Mouse (Mus musculus): ENCODE results near the gene Gatm.

Gatm gene

DNA sequence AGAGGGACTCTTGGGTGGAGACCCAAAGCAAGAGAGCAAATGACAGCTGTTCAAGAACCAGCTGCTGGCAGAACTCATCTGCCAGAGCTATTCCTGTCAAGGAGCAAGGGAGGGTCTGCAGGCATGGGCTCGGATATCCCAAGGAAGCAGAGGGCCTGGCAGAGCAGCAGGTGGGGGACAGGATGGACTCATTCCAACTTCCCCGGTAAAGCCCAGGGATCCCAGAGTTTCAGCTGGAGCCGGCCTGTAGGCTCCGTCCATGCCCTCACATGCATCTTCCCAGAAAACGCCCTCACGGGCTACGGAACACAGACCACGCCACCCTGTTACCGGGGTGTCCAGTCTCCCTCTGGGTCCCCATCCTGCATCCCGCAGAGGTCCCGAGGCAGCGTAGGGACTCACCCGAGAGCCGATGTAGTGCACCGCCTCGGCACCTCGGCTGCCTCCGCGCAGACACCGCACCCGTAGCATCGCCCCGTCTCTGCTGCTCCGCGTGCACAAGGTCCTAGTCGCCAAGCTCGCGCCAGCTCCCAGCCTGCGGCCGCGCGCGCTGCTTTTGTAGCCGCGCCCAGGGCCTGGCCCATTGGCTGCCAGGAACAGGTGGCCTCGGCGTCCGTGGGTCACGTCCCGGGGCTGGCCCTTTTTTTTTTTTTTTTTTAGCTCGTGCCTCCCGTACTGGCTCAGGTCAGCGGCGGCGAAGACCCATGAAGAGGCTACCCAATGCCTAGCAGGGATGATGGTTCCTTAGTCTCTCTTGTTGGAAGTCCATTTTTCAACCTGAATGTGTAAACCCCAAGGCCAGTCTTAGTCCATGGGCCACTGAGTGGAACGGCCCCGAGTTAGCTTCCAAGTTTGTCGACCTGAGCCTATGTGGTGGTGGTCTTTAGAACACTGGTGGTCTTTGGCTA lies at the start of gene Gatm:
Gatm (minus strand) TSS at position 558 of the 908 bp plus-strand sequence.
- in situ Hi-C loops (cut with MboI, MseI), result no loop called here

DNA sequence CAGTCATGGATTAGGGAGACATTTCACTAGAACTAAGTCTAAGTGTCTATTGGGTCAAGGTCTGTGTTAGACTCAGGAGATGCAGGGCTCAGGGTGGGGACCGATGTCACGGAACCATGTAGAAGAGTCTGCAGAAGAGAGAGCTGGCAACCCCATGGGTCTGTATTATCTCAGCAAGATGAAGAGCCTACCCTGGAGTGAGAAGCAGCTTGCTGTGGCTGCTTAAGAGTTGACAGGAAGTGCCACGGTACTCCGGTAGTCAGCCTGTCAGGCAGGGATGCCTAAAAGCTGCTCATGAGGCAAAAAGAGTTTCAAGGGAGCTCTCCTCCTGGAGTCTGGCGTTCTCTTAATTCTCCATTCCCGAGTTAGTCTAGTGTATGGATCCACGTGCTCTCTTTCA lies 48.7 kb upstream of the Gatm start:
- in situ Hi-C loops (cut with MboI, MseI), result no loop called here

- in situ Hi-C loops (cut with MboI, MseI), result no loop called here
These were observed 46.8 kb upstream of the Gatm start for GRCm38 (mm10) chr2:122657707-122658524.

- in situ Hi-C loops (cut with MboI, MseI), result no loop called here
These were observed 45.7 kb upstream of the Gatm start for GRCm38 (mm10) chr2:122656767-122657166.

GRCm38 (mm10) chr2:122656052-122656451 lies 44.9 kb upstream of the Gatm start:
- in situ Hi-C loops (cut with MboI, MseI), result no loop called here

DNA sequence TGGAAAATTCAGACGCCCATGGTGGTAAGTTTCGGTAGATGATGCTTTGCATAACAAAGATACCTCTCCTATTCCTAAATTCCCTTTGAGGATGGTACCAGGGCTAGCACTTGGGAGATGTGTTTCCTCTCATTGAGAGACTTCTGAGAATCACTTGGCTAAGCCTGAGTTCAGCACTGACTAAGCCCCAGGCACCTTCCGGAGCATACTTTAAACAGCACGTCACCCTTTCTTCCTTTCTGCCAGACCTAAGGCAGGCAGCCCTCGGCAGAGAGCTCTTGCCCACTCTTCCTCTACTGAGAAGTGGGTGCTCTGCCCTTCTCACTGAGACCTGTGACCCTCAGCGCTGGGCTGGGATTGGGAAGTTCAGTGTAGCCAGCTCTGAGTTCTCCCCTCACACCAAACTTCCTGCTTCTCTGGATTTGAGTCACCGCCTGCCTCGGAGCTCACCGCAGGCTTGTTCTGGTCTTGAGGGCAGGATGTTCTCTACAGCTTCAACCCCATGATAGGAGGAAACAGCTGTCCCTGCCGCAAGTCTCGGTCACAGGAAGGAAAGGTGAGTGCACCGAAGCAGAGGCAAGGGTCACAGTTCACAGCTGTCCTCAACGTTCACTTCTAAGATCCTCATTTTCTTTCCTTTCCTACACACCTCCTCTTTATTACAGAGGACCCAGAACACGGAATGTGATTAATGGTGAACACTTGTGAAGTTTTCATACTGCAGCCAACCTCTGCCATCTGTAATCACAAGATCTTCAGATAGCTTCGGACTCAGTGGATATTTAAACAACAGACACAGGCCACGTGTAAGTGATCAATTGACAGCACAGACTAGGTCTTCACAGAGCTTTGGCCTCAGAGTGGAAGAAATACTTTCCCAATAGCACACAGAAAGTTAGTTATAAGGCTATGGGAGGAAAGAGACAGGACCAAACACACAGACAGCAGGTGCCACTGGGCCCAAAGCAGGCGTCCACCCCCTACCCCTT lies 41.3 kb upstream of the Gatm start:
- in situ Hi-C loops (cut with MboI, MseI), result no loop called here

DNA sequence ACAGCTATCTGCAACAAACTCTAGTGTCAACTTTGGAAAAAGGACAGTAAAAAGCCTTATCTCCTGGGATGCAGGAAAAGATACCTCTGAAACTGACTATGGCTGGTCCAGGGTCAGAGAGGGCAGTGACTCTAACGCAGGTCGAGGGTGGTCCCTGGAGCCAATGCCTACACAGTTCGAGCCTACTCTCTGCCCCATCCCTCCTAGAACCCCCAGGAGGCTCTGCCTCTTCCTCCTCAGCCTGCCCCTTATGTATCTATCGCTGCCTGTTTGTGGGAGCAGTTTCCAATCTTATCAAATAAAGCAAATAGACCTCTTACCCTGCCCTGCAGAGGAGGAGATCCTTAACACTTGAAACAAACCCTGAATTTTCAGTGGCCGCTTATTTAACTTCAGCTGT lies 27.6 kb upstream of the Gatm start:
- in situ Hi-C loops (cut with MboI, MseI), result no loop called here

DNA sequence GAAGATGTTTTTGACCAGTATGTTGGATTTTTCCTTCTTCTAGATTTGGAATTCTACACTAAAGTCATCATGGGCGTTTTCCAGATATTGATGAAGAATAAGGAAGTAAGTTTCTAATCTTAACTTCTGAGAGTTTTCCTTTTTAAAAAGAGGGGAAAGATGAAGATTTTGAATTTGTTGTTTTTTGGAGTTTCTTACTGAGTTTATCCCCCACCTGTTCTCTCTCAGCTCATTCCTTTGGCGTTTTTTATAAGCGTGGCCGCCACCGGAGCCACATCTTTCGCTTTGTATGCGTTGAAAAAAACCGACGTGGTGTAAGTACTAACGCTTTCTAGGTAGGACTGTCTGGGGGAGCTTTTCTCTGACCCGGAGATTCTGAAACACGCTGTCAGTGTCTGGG lies 26.9 kb upstream of the Gatm start:
- in situ Hi-C loops (cut with MboI, MseI), result no loop called here

DNA sequence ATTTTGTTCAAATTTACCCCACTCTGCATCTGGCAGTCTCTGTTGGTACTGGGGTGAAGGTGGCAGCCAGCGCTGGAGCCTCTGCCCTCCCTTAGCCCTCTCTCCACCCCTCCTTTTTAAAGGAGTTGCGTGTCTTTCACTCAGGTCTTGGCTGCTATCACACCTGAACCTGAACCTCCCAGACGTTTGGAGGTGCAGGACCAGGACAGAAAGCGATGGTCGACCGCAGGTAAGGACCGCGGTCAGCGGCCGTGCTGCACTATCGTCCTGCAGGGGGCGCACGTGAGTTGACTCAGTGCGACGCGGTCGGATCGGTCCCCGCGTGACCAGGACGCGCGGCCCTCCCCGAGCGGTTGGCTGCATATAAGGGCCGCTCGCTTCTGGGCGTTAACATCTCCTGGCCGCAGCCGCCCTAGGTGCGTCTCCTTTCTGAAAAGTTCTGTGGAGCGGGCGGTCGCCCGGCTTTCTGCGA lies 26.5 kb upstream of the Gatm start:
- in situ Hi-C loops (cut with MboI, MseI), result no loop called here

DNA sequence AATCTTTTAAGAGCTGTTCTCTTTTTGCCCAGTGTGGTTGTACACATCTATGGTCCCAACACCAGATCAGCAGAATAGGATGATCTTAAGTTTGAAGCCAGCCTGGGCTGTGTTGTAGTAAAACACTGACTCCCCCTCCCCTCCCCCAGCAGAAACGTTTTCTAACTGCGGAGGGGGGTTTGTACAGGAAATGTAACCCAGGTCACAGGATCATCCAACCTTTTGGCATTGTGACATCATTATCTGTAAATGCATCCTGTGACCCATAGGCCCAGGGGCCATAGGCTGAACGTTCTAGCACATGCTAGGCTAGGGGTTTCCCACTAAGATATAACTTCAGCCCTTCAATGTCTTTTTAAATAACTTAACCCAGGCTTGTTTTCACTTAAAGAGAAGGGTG lies 25.6 kb upstream of the Gatm start, which contains the start of gene AA467197:
AA467197 (plus strand) TSS at position 301 of the 400 bp plus-strand sequence.
- in situ Hi-C loops (cut with MboI, MseI), result no loop called here

GRCm38 (mm10) chr2:122631226-122631801 lies 20.2 kb upstream of the Gatm start:
- in situ Hi-C loops (cut with MboI, MseI), result no loop called here

DNA sequence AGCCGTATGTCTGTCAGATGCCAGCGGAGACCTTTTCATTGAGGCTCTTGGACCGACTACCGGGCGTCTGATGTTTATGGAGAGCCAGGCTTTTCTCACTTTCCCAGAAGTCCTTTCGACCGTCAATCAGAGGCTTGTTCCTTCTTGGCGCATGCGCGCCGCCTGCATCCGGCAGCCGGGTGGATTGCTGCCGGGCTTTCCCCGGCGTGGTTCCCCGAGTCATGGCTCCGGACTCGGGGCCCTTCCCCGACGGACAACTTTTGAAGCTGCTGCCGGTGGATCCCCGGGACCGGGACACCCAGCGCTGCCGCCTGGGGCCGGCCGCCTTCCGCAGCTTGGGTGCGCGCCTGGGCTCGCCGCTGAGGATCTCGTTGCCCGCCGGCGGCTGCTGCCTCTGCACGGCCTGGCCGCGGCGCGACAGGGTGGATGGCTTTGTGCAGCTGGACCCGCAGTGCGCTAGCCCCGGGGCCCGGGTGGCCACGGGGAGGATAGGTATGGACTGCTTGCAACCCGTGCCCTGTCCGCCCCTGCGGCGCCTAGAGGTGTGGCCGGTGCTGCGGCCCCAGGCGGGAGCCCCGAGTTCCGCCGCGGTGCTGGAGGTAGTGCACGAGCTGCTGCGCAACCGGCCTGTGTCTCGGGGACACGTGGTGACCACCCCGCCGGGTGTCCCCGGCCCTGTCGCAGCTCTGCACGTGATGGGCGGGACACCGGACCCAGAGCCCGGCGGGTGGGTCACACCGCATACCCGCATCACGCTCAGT lies 19.5 kb upstream of the Gatm start:
- in situ Hi-C loops (cut with MboI, MseI), result no loop called here

DNA sequence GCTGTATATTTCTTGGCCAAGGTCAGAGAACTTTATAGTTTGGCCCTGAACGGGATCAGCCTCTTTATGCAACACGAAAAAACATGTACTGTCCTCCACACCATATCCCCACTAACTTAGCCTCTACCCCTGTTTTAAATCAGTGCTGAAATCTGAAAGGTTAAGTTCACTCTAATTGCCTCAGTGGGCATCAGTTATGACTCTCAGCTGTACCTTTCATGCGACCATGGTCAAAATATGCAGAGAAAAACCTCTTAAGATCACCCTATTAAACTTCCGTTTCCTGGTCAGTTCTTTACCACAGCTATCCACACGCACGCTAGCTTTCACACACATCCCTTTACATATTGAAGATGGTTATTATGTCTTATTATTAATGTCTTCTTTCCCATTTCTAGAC lies 18.8 kb upstream of the Gatm start:
- in situ Hi-C loops (cut with MboI, MseI), result loop anchor here (5.0 kb wide), 1 partner anchor 248 kb away; no protein-coding TSS in a partner anchor

DNA sequence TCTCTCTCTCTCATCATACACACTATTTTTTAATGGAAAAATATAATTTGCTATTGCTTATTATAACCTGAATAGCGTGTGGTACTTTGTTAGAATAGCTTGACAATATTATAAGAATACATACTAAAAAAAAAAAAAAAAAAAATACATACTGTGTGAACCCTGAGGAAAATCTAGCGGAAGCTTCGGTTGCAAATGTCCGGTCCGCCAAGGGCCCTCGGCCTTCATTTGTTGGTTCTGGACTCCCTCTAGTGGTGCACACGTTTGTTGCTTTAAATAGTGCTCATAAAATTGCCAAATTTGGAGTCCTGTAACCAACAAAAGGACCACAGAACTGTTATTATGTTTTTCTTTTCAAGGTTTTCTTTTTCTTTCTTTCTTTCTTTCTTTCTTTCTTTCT lies 17.9 kb upstream of the Gatm start:
- in situ Hi-C loops (cut with MboI, MseI), result loop anchor here (5.0 kb wide), 1 partner anchor 247 kb away; no protein-coding TSS in a partner anchor

- in situ Hi-C loops (cut with MboI, MseI), result loop anchor here (5.0 kb wide), 1 partner anchor 244 kb away; no protein-coding TSS in a partner anchor
These were observed 14.8 kb upstream of the Gatm start for GRCm38 (mm10) chr2:122625930-122626329.

DNA sequence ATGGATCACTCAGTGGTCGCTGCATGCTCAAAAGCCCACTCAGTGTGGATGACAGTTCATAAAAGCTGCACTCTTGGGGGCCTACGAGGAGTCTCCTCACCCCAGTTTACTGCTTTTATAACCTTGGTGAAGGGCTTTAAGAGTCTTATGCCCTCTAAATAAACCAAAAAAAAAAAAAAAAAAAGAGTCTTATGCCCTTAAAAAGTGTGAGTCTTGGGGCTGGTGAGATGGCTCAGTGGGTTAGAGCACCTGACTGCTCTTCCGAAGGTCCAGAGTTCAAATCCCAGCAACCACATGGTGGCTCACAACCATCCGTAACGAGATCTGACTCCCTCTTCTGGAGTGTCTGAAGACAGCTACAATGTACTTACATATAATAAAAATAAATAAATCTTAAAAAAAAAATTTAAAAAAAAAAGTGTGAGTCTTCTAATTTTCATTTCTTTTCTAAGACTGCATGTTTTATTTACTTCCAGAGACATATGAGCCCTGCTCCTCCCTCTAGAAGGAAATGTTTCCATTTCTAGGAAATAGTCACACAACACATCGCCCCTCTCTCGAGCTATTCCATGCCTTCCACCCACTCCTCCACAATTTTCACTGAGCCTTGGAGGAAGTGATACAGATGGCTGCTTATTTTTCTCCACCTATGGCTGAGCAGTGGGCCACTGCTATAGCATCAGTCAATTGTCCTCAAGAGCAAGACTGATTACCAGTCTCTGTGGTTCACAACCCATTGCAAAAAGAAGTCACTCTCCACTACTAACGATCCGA lies 10.4 kb upstream of the Gatm start:
- in situ Hi-C loops (cut with MboI, MseI), result no loop called here

- in situ Hi-C loops (cut with MboI, MseI), result no loop called here
These were observed 7.6 kb upstream of the Gatm start for GRCm38 (mm10) chr2:122618719-122619118.

GRCm38 (mm10) chr2:122617792-122618191 lies 6.7 kb upstream of the Gatm start:
- in situ Hi-C loops (cut with MboI, MseI), result no loop called here

GRCm38 (mm10) chr2:122616237-122616636 lies 5.1 kb upstream of the Gatm start:
- in situ Hi-C loops (cut with MboI, MseI), result no loop called here

Data from T-helper 2 cell (primary cell).